Mouse (Mus musculus) liver, embryonic 14.5 days (tissue): ENCODE results near the gene Ptprn2.

ENCODE experiments used
- CTCF ChIP-seq: IDR thresholded peaks from 2 replicates; pipeline ENCODE4 v1.5.1; 2016; ENCODE audit warnings: antibody characterized with exemption, low read depth, control low read depth
- EP300 ChIP-seq: IDR thresholded peaks from 2 replicates; pipeline ENCODE4 v1.6.1; 2016; ENCODE audit warnings: antibody characterized with exemption, low read depth

GRCm38 (mm10) chr12:116981315-116981714, 495.8 kb downstream of the Ptprn2 start:
- TF ChIP-seq CTCF, result no peak
- no peak for TF ChIP-seq EP300
